Mouse (Mus musculus): ENCODE results near the gene Abcc4.

- TF ChIP-seq CTCF (IDR thresholded peaks at IDR 0.05; ENCODE audit: control insufficient read depth, insufficient read depth, insufficient replicate concordance, low read depth, low read length), result no peak
- TF ChIP-seq POLR2A (IDR thresholded peaks at IDR 0.05; ENCODE audit: control insufficient read depth, low read depth, low read length), result no peak
Observed at GRCm38 (mm10) chr14:118491708-118492107, 214.3 kb downstream of the Abcc4 start.

Data from testis, adult 2 months (tissue).